Mouse (Mus musculus) gastrocnemius, postnatal 10 days (tissue): Measurements from ENCODE around the gene Tmem221. TPM values are rescaled to one million over a fixed set of nuclear protein-coding genes. Genes with fewer than 3 reads are reported as not detected.

Source experiments
- DNase-seq: peaks from one replicate; pipeline ENCODE4 v3.0.0; 2021; ENCODE audit warnings: mixed read lengths
- total RNA-seq, 2 experiments: library from RNA; stranded (reverse); gene quantifications; 2 replicates each; pipeline ENCODE4 v1.2.3; 2021

The Tmem221 gene
- total RNA-seq, 2 experiments from 2014 or later, result 0.14 TPM; not detected in 1

DNA sequence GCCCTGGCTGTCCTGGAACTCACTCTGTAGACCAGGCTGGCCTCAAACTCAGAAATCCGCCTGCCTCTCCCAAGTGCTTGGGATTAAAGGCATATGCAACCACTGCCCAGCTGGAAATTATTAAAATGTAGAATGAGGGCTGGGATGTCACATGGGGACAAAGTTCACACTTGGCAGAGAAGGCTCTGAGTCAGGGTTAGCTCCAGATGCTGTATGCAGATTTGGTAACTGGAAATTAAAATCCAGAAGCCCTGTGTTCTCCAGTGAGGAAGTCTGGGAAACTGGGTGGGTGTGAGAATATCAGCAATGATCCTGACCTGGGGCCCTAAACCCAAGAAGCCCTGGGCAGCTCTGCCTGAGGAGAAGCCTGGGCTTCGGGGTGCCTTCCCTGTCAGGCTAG, 49.4 kb downstream of the Tmem221 start:
- no peak for DNase-seq

DNA sequence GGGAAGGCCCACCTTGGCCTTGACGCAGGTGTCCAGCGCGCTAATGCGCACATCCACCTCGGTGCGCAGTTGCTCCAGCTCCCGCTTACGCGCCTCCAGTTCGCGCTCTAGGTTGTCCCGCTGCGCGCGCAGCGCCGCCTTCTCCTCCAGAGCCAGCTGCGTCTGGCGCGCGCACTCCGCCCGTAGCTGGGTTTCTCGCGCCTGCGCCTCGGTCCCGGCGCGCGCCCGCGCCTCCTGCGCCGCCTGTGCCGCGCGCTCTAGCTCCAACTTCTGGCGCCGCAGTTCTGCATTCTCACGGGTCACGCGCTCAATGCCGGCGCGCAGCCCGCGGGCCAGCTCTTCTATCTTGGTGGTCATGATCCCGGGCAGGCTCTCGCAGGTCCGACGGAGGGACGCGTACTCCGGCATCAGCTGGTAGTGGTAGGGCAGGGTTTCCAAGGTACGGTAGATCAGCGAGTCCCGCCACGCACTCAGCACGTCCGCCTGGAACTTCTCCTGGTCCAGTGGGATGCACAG, 51.0 kb downstream of the Tmem221 start:
- DNase-seq, result peak; percentile 85

DNA sequence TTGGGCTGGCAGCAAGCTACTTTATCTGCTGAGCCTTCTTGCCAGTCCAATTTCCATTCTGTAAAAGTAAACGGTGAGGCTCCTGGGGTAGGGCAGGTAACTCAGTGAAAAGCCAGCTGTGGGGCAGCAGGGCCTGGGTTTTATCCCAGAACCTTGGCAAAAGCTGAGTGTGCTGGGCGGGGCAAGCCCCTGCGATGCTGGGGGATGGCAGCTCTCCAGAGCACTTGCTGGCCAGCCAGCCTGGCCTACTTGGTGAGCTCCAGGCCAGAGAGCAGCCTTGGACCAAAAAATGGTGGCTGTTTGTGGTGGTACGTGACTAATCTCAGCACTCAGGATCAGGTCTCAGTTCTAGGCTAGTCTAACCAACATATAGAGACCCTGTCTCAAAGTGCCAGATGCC, 52.7 kb downstream of the Tmem221 start:
- DNase-seq, result peak; percentile 52

DNA sequence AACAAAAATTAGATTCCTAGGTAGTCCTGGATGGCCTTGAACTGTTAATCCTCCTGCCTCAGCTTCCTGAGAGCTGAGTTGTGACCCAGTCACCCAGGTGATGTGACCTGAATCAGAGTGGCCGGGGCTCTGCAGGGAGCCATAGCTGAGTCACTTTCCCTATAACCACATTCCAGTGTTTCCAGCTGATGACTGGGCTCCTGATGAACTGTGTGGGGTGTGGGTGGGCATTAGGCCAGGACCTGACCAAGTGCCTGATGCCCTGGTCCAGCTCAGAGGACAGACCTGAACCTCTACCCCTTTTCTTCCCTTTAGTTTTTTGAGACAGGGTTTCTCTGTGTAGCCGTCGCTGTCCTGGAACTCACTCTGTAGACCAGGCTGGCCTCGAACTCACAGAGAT, 53.3 kb downstream of the Tmem221 start:
- DNase-seq, result no peak

DNA sequence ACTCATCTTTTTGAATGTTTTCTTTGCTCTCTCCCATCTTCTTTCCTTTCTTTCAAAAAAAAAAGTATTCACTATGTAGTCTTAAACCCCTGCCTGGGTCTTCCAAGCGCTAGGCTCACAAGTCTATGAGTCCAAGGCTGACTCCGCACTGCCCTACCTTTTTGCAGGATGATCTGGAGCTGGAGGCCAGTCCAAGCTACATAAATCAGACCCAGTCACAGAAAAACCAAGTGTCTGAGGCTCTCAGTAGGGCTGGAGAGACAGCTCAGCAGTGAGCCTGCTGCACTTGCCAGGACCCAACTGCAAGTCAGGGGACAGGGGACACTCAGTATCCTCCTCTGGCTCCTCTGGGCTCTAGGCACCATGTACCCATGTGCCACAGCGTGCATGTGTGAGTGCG, 54.3 kb downstream of the Tmem221 start:
- DNase-seq, result no peak

Other genes with a start within 250 kb of the Tmem221 start
- gene Use1, start 192.0 kb downstream of the Tmem221 start, total RNA-seq, result 100 to 1,000 TPM; 124 to 132 TPM
- 1 to 10 TPM; 7.4 to 8.1 TPM for gene Ocel1, start 187.6 kb downstream of the Tmem221 start, total RNA-seq
- 10 to 100 TPM; 23.2 to 29.7 TPM for gene Nr2f6, start 176.9 kb downstream of the Tmem221 start, total RNA-seq
- 10 to 100 TPM; 11.7 to 18.1 TPM for gene Ushbp1, start 163.1 kb downstream of the Tmem221 start, total RNA-seq
- 10 to 100 TPM; 68.5 to 70.4 TPM for gene Babam1, start 162.0 kb downstream of the Tmem221 start, total RNA-seq
- gene Ankle1, start 152.9 kb downstream of the Tmem221 start, total RNA-seq, result 1 to 10 TPM; 1.7 to 2.1 TPM
- 10 to 100 TPM; 36.1 to 38.9 TPM for gene Abhd8, start 95.2 kb downstream of the Tmem221 start, total RNA-seq
- 10 to 100 TPM; 34.7 to 39.7 TPM for gene Mrpl34, start 93.9 kb downstream of the Tmem221 start, total RNA-seq
- 10 to 100 TPM; 34.8 to 35.8 TPM for gene Dda1, start 89.7 kb downstream of the Tmem221 start, total RNA-seq
- 10 to 100 TPM; 16.6 to 20.1 TPM for gene Ano8, start 72.9 kb downstream of the Tmem221 start, total RNA-seq
- 10 to 100 TPM in 1 of 2 experiments, 1 to 10 TPM in 1; 8.8 to 12.4 TPM for gene Gtpbp3, start 70.8 kb downstream of the Tmem221 start, total RNA-seq
- 10 to 100 TPM; 10.7 to 14.2 TPM for gene Plvap, start 47.1 kb downstream of the Tmem221 start, total RNA-seq
- 1 to 10 TPM in 1 of 2 experiments, under 1 TPM in 1; 0.21 to 2.5 TPM for gene Ccdc194, start 33.2 kb downstream of the Tmem221 start, total RNA-seq
- gene Bst2, start 21.4 kb downstream of the Tmem221 start, total RNA-seq, result 10 to 100 TPM; 10.0 to 12.0 TPM
- gene Mvb12a, start 15.9 kb downstream of the Tmem221 start, total RNA-seq, result 10 to 100 TPM; 21.8 to 25.5 TPM
- under 1 TPM in 1 of 2 experiments, not detected in 1; 0.14 TPM for gene Nxnl1, start 7.7 kb upstream of the Tmem221 start, total RNA-seq
- 10 to 100 TPM; 39.7 to 41.1 TPM for gene Slc27a1, start 10.0 kb upstream of the Tmem221 start, total RNA-seq
- 10 to 100 TPM; 49.3 to 54.5 TPM for gene Pgls, start 33.3 kb upstream of the Tmem221 start, total RNA-seq
- 1 to 10 TPM in 1 of 2 experiments, under 1 TPM in 1; 0.40 to 3.3 TPM for gene Fam129c, start 38.8 kb upstream of the Tmem221 start, total RNA-seq
- gene Colgalt1, start 52.1 kb upstream of the Tmem221 start, total RNA-seq, result 10 to 100 TPM; 43.3 to 56.1 TPM
- gene Unc13a, start 112.9 kb upstream of the Tmem221 start, total RNA-seq, result under 1 TPM; 0.38 to 0.45 TPM
- gene Jak3, start 117.4 kb upstream of the Tmem221 start, total RNA-seq, result 1 to 10 TPM; 3.9 to 5.8 TPM
- gene Insl3, start 130.3 kb upstream of the Tmem221 start, total RNA-seq, result 1 to 10 TPM; 3.1 to 3.7 TPM
- 1 to 10 TPM; 4.7 to 5.2 TPM for gene B3gnt3, start 142.9 kb upstream of the Tmem221 start, total RNA-seq
- 1 to 10 TPM in 1 of 2 experiments, under 1 TPM in 1; 0.26 to 1.2 TPM for gene Fcho1, start 166.8 kb upstream of the Tmem221 start, total RNA-seq